Mouse (Mus musculus) midbrain, embryonic 14.5 days (tissue): ENCODE data around the gene Gm42791. TPM values are rescaled to one million over a fixed set of nuclear protein-coding genes. Genes with fewer than 3 reads are reported as not detected.

Experiments used
- ATAC-seq: fragments of 200-750 bp; cut with Nextera tagmentation; 2 replicates; pipeline ENCODE4 v1.8.0; 2017; ENCODE audit warnings: moderate number of reproducible peaks, moderate library complexity; ENCODE audit not compliant: low FRiP score, low TSS enrichment
- DNase-seq: peaks from one replicate; pipeline ENCODE4 v3.0.0-alpha.2; 2015
- H3K27ac ChIP-seq: fragments of 300-500 bp; sonication (generic); replicated peaks from 2 replicates; pipeline ENCODE4 v1.5.1; 2014; ENCODE audit warnings: mild to moderate bottlenecking, low read depth, low read length, moderate library complexity
- H3K27me3 ChIP-seq: fragments of 300-500 bp; sonication (generic); 2 replicates; pipeline ENCODE4 v1.6.1; 2014; ENCODE audit warnings: low read length, control low read depth, mixed read lengths; ENCODE audit not compliant: control insufficient read depth, insufficient read depth
- H3K36me3 ChIP-seq: fragments of 300-500 bp; sonication (generic); 2 replicates; pipeline ENCODE4 v1.6.1; 2014; ENCODE audit warnings: low read length, control low read depth; ENCODE audit not compliant: control insufficient read depth, insufficient read depth
- H3K4me1 ChIP-seq: fragments of 300-500 bp; sonication (generic); 2 replicates; pipeline ENCODE4 v1.6.1; 2014; ENCODE audit warnings: mild to moderate bottlenecking, antibody characterized with exemption, low read length, control low read depth; ENCODE audit not compliant: control insufficient read depth, insufficient read depth
- H3K4me2 ChIP-seq: fragments of 300-500 bp; sonication (generic); 2 replicates; pipeline ENCODE4 v1.6.1; 2014; ENCODE audit warnings: mild to moderate bottlenecking, low read length, moderate library complexity
- H3K4me3 ChIP-seq: fragments of 300-500 bp; sonication (generic); replicated peaks from 2 replicates; pipeline ENCODE4 v1.5.1; 2014; ENCODE audit warnings: low read depth, low read length
- H3K9ac ChIP-seq: fragments of 300-500 bp; sonication (generic); replicated peaks from 2 replicates; pipeline ENCODE4 v1.6.1; 2014; ENCODE audit warnings: mild to moderate bottlenecking, low read length, moderate library complexity
- H3K9me3 ChIP-seq: fragments of 300-500 bp; sonication (generic); 2 replicates; pipeline ENCODE4 v1.6.1; 2016; ENCODE audit warnings: low read length, control low read depth, mixed read lengths; ENCODE audit not compliant: control insufficient read depth
- WGBS: fragments of 180-500 bp; shearing (Covaris S2); extraction: QIAGEN DNeasy Blood & Tissue Kit; methylation state at CpG from one replicate; pipeline ENCODE4 v1.1.7; 2014; 5-methylcytosine and 5-hydroxymethylcytosine counted together
- polyA plus RNA-seq: library from polyadenylated mRNA; unstranded; fragments of >200 nt; fragmentation: Nextera tagmentation; extraction: Ambion mirVana; gene quantifications from 2 replicates; pipeline ENCODE4 v1.2.1, GENCODE M21; 2014

Gm42791 gene
- polyA plus RNA-seq, 1 experiment from 2014 or later: not detected

GRCm38 (mm10) chr5:148958355-148958754, 36.6 kb downstream of the Gm42791 start:
- no peaks in the 10 kb centered on the region for H3K9me3 ChIP-seq
- H3K27me3 ChIP-seq: no peaks in the 10 kb centered on the region
- H3K4me1 ChIP-seq: peaks cover 13% of the 10 kb centered on the region
- H3K4me3 ChIP-seq: no peak overlapping the region
- no peak overlapping the region for H3K27ac ChIP-seq
- 43% methylated on average over 9 of the region's 9 CpGs for WGBS
- no peaks in the 10 kb centered on the region for H3K36me3 ChIP-seq
- no peak overlapping the region for H3K4me2 ChIP-seq
- ATAC-seq (no peak), DNase-seq (no peak)
- no peak overlapping the region for H3K9ac ChIP-seq

GRCm38 (mm10) chr5:148956898-148957535, 37.9 kb downstream of the Gm42791 start:
- Histone ChIP-seq H3K9me3 (no peaks in the 10 kb centered on the region), H3K36me3 (no peaks in the 10 kb centered on the region), H3K9ac (no peak overlapping the region), H3K4me1 (peaks cover 13% of the 10 kb centered on the region), H3K27me3 (no peaks in the 10 kb centered on the region), H3K4me2 (no peak overlapping the region), H3K4me3 (no peak overlapping the region), H3K27ac (no peak overlapping the region)
- no peak for ATAC-seq
- no peak for DNase-seq
- 67% methylated on average over 9 of the region's 9 CpGs for whole genome bisulfite sequencing

DNA sequence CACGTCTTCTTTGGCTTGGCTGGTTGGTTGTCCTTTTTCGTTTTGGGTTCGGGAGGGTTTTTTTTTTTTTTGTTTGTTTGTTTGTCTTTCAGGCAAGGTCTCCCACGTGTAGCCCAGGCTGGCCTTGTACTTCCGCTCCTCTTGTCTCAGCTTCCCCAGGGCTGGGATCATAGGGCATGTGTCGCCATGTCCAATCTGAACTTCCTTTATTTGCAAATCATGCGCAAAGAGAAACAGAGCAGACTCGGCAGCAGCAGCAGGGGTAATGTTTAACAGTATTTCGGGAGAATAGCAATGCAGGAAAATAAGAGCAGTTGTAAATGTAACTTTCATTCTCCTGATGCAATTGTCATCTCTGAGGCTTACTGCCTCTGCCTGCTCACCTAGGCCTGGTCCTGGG, 38.9 kb downstream of the Gm42791 start:
- no peak overlapping the region for H3K4me3 ChIP-seq
- H3K4me2 ChIP-seq: no peak overlapping the region
- no peak for ATAC-seq
- DNase-seq: no peak
- no peak overlapping the region for H3K9ac ChIP-seq
- H3K9me3 ChIP-seq: no peaks in the 10 kb centered on the region
- no peak overlapping the region for H3K27ac ChIP-seq
- peaks cover 13% of the 10 kb centered on the region for H3K4me1 ChIP-seq
- WGBS: 86% methylated on average over 9 of the region's 9 CpGs
- no peaks in the 10 kb centered on the region for H3K36me3 ChIP-seq
- H3K27me3 ChIP-seq: no peaks in the 10 kb centered on the region

DNA sequence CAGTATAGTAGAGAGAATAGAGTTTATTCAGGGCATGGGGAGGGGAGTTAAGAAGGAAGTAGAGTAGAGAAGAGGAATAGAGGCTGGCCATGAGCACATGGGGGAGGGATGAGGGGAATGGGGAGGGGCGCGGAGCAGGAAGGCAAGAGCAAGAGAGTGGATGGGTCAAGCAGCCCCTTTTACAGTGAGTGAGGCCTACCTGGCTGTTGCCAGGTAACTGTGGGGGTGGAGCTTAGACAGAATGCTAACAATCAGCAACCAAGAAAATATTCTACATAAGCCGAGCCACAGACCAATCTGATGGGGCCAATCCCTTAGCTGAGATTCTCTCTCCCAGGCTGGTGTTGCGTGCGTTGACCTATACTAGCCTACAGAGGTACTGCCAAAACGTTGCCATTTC, 39.4 kb downstream of the Gm42791 start:
- DNase-seq (no peak), ATAC-seq (no peak)
- H3K4me3 ChIP-seq: no peak overlapping the region
- H3K27ac ChIP-seq: no peak overlapping the region
- no peaks in the 10 kb centered on the region for H3K27me3 ChIP-seq
- no peaks in the 10 kb centered on the region for H3K36me3 ChIP-seq
- no peak overlapping the region for H3K9ac ChIP-seq
- H3K4me1 ChIP-seq: peaks cover 13% of the 10 kb centered on the region
- 88% methylated on average over 6 of the region's 6 CpGs for WGBS
- no peaks in the 10 kb centered on the region for H3K9me3 ChIP-seq
- H3K4me2 ChIP-seq: no peak overlapping the region

DNA sequence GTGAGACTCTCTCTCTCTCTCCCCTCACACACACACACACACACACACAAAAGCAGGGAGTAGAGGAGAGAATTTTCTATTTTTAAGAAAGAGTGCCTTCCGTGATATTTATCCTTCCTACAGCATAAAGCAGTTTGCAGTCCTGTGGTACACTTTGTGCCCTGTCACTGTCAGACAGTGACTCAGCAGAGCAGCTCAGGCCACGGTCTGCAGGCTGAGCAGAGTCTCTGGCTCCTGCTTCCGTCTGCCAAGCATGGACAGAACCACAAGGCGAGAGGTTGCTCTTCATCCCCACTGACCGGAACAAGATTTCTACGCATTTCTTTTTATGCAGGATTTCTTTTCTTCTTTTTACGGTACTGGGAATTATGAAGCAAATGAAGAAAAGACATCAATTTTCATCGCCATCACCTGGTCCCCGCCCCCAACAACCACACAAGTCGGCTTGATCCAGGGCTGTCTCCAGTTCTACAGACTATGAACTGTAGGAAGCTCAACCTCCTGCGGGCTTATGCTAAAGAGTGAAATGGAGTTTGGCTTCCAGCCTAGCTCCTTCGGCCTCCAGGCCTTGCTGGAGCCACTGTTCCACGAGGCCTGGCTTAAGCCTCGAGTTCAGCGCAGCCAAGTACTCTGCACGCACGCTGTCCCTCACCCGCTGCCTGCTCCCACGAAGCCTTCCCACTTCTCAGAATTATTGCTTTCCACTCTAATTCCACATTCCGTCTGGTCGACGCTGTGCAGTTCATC, 40.5 kb downstream of the Gm42791 start:
- Histone ChIP-seq H3K36me3 (no peaks in the 10 kb centered on the region), H3K27ac (no peak overlapping the region), H3K27me3 (no peaks in the 10 kb centered on the region), H3K4me2 (no peak overlapping the region), H3K9ac (no peak overlapping the region), H3K4me1 (peaks cover 7% of the 10 kb centered on the region; the same call in 1 of the 2 replicates), H3K4me3 (no peak overlapping the region), H3K9me3 (no peaks in the 10 kb centered on the region)
- ATAC-seq (no peak), DNase-seq (no peak)
- WGBS: 73% methylated on average over 22 of the region's 22 CpGs

DNA sequence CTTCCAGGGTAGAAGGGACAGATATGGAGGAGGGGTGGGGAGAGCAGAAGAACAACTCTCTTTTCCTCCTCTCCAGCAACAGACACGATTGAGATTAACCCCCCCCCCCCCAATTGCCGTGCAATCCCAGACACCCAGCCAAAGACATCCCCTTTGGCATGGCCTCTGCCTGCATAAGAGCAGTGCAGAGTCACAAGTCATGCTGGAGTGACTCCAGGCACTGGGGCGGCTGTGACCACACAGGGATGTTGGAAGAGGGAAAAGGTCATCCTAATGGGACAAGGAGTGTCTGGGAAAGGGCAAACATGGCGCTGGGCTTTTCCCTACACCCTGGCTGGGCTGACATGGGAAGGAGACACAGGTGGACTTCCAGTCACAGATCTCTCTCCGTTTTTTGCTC, 41.8 kb downstream of the Gm42791 start:
- no peak for ATAC-seq
- no peak overlapping the region for H3K4me3 ChIP-seq
- H3K27me3 ChIP-seq: no peaks in the 10 kb centered on the region
- no peak overlapping the region for H3K27ac ChIP-seq
- H3K36me3 ChIP-seq: no peaks in the 10 kb centered on the region
- 84% methylated on average over 4 of the region's 5 CpGs for WGBS
- no peak overlapping the region for H3K9ac ChIP-seq
- no peak overlapping the region for H3K4me2 ChIP-seq
- H3K9me3 ChIP-seq: no peaks in the 10 kb centered on the region
- no peak for DNase-seq
- no peaks in the 10 kb centered on the region for H3K4me1 ChIP-seq

- peak; percentile 38 for DNase-seq
- ATAC-seq: no peak
- 54% methylated on average over 6 of the region's 6 CpGs for WGBS
Measured at GRCm38 (mm10) chr5:148952419-148952818, 42.5 kb downstream of the Gm42791 start.

GRCm38 (mm10) chr5:148951360-148951759, 43.6 kb downstream of the Gm42791 start:
- 96% methylated on average over 5 of the region's 5 CpGs for WGBS
- no peak overlapping the region for H3K4me3 ChIP-seq
- H3K4me1 ChIP-seq: no peaks in the 10 kb centered on the region
- no peak for ATAC-seq
- H3K4me2 ChIP-seq: no peak overlapping the region
- H3K27ac ChIP-seq: no peak overlapping the region
- H3K27me3 ChIP-seq: no peaks in the 10 kb centered on the region
- H3K9ac ChIP-seq: no peak overlapping the region
- DNase-seq: no peak
- no peaks in the 10 kb centered on the region for H3K36me3 ChIP-seq
- no peaks in the 10 kb centered on the region for H3K9me3 ChIP-seq

More at GRCm38 (mm10) chr5:148952419-148952818, 42.5 kb downstream of the Gm42791 start:
- Histone ChIP-seq H3K9ac (no peak overlapping the region), H3K27ac (no peak overlapping the region), H3K36me3 (no peaks in the 10 kb centered on the region), H3K27me3 (no peaks in the 10 kb centered on the region), H3K9me3 (no peaks in the 10 kb centered on the region), H3K4me1 (no peaks in the 10 kb centered on the region), H3K4me2 (no peak overlapping the region), H3K4me3 (no peak overlapping the region)

DNA sequence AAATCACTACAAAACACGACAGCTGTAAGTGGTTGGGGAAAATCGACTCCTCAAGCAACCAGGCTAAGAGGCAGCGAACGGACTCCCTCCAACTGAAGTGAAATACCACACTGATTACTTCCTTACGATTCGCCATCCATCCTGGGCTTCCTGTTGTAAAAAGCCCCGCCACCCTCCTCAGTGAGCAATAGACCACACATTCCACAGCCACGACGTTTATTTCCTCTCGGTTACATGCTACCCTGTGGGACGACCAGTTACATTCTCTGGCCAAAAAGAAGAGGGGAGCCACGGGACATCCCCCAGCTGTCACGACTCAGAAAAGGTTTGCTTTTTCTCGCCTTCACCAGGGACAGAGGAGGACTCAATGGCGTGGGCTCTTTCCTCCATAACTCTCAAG, 44.9 kb downstream of the Gm42791 start:
- ATAC-seq (no peak), DNase-seq (no peak)
- Histone ChIP-seq H3K27ac (no peak overlapping the region), H3K9ac (no peak overlapping the region), H3K36me3 (no peaks in the 10 kb centered on the region), H3K4me3 (no peak overlapping the region), H3K27me3 (no peaks in the 10 kb centered on the region), H3K4me2 (no peak overlapping the region), H3K9me3 (no peaks in the 10 kb centered on the region), H3K4me1 (no peaks in the 10 kb centered on the region)
- 75% methylated on average over 15 of the region's 15 CpGs for WGBS
